Mouse (Mus musculus): ENCODE data around the gene E130309D02Rik. TPM values are rescaled to one million over a fixed set of nuclear protein-coding genes. Genes with fewer than 3 reads are reported as not detected.

E130309D02Rik gene
- total RNA-seq, 1 experiment from 2014 or later, result 36.5 TPM

DNA sequence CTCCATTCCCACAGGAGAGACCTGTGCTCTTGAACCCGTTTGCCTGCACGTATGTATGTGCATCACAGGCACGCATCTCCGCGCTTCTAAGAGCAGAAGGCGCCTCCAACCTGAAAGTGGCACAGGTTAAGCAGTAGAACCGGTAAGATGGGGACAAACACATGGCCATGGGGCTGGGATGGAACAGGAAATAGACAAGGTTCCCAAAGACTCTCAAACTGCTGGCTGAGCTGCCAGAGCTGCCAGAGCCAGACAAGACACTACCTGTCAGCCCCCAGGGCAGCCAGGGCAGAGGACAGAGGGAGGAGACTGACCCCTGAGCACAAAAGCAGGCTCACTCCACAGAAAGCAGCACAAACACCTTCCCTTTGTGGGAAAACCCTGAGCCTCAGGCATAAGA lies 5.2 kb downstream of the E130309D02Rik start:
- no peak for DNase-seq

DNA sequence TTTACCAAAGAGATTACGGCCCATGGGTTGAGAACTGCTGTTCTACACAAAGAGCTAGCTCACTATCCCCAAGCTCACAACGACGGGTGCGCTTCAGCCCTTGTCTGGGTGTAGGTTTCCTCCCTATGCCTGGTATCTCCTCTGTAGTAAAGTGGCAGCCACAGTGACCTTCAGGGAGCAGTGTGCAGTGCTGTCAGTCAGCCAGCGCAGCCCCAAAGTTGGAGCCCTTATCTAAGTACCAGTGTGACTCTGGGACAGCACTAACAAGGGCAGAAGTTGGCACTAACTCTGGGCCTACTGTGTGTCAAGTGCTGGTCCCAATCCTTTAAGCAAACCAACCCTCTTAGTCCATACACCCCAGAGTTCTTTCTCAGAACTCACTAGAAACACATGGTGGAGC lies 6.3 kb downstream of the E130309D02Rik start:
- no peak for DNase-seq

DNA sequence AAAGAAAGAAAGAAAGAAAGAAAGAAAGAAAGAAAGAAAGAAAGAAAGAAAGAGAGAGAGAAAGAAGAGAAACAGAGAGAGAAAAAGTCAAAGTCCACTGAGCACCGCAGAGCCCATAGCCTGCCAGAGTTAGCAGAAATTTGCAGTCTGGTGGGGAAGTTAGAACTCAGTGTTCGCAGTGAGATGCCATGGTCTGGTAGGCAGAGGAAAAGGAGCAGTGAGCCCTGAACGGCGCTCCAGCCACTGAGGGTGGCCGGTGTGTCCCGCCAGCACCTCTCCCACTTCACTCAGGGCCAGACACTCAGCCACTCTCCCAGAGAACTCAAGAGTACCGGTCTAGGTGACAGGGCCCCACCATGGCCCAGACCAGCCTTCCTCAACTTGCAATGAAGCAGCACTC lies 10.9 kb downstream of the E130309D02Rik start:
- DNase-seq, result no peak

DNA sequence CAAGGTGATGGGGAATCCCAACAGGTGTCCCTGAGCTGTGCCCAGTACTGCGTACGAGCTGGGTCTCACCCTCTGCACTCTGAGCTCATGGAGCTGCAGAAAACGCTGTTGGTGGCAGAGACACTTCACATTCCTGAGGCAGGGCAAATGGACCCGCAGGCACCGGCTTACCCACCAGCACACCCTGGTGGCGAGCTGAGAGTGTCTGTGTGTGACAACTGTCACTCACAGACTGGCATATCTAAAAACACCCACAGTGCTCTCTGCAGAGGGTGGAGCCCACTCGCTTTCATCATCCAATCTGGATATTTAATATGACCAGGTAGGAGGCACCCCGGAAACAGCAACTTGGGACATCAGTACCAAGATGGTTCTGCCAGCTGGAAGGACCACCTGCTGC lies 13.9 kb downstream of the E130309D02Rik start:
- DNase-seq, result no peak

DNA sequence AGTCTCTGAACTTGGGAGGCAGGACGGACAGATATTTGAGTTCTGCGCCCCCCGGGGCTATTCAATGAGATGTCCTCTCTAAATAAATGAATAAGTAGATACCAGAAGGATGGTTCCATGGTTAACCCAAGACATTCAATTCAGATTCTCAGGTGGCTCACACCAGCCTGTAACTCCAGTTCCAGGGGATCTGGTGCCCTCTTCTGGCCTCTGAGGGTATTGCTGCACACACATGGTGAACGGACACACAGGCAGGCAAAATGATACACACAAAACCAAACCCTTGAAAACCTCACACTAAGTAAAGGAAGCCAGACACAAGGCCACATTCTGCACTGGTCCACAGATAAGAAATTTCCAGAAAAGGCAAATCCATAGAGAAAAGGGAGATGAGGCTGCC lies 15.5 kb downstream of the E130309D02Rik start:
- peak; percentile 59 for DNase-seq

DNA sequence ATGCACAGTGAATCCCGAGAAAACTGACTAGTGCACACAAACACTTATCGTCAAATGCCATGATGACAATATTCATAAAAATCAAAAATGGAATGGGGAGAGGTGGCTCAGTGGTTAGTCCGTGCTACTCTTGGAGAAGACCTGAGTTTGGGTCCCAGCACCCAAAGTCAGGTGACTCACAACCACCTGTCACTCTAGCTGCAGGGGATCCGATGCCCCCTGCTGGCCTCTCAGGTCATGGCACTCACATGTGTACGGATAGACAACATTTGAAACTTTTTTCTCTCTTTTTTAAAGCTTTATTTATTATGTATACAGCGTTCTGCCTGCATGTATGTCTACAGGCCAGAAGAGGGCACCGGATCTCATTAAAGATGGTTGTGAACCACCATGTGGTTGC lies 16.8 kb downstream of the E130309D02Rik start:
- DNase-seq, result no peak

DNA sequence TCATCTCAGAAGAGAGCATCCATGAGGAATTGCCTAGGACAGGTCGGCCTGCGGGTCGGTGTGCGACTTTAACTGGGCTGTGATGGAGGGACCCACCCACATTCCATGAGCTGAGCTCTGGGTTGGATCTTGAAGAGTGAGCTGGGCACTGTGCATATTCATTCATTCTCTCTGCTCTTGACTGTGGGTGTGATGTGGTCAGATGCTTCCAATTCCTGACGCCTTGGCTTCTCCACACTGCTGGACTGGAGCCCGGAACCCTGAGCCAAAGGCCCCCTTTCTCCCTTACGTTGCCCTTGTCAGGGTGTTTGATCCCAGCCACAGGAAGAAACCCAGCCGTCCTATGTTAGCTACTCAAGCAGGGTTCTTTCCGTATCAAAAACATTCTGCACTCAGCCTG lies 17.2 kb downstream of the E130309D02Rik start:
- no peak for DNase-seq

DNA sequence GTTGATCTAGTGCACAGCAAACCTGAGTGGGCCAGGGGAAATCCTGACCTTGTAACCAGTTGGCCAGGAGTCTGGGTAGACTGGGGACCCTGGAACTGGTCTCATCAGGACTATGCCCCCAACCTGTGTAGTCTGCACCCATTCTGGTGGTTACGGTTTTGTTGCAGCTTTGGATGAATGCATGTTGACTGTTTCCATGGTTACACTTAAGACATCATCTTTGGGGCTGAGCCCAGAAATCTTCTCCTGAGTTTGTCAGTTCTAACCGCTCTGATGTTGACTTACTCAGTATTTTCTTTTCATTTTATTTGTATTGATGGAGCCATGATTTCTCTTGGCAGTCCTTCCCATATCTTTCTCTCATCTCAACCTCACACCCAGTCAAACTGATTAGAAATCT lies 19.8 kb downstream of the E130309D02Rik start:
- DNase-seq, result no peak

DNA sequence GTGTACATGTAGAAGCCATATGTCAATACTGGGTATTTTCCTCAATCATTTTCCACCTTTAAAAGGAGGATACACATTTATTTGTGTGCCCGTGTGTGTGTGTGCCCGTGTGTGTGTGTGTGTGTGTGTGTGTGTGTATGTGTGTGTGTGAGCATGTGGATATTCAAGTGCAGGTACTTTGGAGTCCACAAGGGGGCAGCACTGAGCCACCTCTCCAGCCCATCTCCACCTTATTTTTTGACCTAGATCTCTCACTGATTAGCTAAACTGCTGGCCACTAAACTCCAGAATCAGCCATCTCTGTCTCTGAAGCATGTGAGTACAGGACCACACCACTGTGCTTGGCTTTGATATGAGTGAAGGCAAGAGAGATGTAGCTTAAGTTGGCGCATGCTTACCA lies 20.3 kb downstream of the E130309D02Rik start:
- no peak for DNase-seq

DNA sequence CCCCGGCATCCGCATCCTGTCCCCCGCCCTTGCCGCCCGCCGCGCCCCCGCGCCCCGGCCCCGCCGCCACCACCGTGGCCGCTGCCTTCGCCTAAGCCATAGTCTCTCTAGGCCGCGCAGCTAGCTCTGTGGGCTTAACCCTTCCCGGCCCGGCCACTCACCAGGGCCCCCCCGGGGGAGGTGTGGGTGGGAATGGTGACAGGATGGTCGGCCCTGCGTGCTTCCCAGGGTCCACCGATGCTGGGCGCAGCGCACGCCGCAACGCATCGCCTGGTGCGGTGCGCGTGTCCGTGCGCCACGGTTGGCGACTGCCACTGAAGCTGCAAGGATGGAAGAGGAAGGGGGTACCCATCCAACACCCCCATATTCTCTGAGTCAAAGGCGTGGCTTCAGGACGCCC lies 21.8 kb downstream of the E130309D02Rik start, which contains the start of gene Zfp853:
Gene Zfp853 (minus strand): TSS at position 220 of the 400 bp plus-strand sequence.
- no peak for DNase-seq

DNA sequence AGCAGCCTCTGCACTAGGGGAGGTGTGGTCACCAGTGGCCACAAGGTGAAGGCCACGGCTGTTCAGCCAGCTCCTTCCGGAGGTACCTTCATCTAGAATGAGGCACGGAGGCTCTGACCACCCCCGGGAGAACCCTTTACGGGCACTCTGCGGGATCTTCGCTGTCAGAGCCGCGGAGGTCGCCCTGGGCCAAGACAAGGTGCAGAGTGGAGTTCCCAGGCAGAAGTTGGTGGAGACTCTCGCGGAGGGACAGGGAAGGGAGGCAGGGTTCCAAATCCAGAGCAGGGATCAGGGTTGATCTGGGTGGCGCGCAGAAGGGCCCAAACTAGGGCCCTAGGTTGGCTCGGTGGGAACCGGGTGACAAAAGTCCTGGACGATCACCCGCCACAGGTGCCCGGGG lies 22.3 kb downstream of the E130309D02Rik start:
- DNase-seq, result no peak

DNA sequence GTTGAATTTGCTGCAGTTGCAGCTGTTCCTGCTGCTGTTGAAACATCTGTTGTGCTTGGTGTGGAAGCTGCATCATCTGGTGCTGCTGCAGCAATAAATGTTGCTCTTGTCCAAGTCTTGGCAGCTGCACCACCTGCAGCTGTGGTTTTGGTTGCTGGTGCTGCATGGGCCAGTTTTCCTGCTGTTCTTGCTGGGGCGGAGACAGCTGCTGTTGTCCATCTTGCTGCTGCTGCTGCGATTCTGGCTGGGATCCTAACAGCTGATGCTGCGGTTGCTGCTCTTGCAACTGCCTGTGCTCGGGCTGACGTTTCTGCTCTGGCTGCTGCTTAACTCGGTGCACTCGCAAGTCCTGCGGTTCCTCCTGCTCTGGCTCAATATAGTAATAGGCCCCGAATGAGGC lies 25.9 kb downstream of the E130309D02Rik start:
- DNase-seq, result no peak

DNA sequence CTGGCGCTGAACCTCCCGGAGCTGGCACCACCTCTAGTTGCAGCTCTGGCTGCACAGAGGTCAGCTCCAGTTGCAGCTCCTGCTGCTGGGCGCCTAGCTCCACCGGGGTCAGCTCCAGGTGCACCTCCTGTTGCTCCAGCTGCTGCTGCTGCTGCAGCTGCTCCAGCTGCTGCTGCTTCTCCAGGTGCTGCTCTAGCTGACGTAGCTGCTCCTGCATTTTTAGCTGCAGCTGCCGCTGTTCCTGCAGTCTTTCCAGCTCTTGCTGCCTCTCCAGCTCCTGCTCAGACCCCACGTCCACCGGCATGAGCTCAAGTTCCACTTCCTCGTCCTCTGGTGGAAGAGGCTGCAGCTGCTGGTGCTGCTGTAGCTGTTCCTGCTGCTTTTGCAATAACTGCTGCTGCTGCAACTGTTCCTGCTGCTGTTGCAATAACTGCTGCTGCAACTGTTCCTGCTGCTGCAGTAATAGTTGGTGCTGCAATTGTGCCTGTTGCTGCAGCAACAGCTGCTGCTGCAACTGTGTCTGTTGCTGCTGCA lies 26.7 kb downstream of the E130309D02Rik start:
- DNase-seq, result no peak

DNA sequence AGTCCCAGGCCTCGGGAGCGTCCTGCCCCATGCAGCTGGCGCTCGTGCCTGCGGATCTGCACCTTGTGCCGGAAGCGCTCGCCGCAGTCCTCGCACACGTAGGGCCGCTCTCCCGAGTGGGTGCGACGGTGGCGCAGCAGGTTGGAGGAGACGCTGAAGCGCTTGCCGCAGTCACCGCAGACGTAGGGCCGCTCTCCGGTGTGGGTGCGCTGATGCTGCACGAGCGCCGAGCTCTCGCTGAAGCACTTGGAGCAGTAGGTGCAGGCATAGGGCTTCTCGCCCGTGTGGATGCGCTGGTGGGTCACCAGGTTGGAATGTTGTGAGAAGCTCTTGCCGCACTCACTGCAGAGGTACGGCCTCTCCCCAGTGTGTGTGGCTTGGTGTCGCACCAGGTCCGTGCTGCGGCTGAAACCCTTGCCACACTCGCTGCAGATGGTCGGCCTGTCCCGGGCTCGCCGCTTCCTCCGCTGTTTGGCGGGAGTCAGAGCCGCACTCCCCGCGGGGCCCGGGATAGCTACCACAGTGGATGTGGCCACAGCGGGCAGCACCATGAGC lies 27.3 kb downstream of the E130309D02Rik start:
- no peak for DNase-seq

DNA sequence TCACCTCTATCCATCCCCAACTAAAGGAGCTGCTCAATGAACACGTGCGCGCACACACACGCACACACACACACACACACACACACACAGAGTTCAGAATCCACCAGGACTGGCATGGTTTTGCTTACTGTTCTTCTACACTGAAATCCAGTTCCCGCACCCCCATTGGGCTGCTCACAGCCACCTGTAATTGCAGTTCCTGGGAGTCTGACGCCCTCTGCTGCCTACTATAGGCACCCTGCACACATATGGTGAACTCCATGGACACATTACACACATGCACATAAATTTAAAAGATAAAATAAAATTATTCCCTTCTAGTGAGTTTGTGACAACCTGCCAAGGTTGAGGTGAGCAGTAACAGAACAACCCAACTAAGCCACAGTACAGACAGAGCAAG lies 30.4 kb downstream of the E130309D02Rik start:
- no peak for DNase-seq

DNA sequence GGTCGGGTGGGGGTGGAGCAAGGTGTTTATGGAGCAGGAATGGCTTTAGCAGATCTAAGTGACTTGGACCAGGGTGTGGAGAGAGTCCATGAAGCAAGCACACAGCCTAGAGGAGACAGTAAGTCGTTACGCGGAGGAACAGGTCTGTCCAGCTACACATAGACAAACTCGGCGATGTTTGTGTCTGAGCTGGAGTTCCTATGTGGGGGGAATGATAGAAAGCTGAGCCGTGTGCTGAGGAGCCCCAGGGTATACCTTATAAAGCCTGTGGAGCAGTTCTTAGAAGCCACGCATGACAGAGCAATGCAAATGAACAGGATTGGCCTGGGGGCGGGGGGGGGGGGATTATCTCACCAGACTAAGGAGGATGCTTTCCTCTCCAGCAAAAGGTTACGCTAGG lies 35.9 kb downstream of the E130309D02Rik start:
- DNase-seq, result no peak

DNA sequence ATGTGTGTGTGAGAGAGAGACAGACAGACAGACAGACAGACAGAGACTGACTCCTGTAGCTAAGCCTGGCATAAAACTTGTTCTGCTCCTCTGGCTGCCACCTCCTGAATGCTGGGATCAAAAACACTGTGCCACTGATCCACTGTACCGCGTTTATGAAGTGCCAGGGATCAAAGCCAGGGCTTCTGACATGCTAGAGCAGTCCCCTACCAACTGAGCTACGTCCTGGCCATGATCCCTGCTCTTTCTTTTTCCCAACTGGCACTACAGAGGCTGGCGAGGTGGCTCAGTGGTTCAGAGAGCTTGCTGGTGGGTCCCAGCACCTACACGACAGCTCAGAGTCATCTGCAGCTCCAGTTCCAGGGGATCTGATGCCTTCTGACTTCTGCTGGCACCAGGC lies 39.4 kb downstream of the E130309D02Rik start:
- DNase-seq, result no peak

DNA sequence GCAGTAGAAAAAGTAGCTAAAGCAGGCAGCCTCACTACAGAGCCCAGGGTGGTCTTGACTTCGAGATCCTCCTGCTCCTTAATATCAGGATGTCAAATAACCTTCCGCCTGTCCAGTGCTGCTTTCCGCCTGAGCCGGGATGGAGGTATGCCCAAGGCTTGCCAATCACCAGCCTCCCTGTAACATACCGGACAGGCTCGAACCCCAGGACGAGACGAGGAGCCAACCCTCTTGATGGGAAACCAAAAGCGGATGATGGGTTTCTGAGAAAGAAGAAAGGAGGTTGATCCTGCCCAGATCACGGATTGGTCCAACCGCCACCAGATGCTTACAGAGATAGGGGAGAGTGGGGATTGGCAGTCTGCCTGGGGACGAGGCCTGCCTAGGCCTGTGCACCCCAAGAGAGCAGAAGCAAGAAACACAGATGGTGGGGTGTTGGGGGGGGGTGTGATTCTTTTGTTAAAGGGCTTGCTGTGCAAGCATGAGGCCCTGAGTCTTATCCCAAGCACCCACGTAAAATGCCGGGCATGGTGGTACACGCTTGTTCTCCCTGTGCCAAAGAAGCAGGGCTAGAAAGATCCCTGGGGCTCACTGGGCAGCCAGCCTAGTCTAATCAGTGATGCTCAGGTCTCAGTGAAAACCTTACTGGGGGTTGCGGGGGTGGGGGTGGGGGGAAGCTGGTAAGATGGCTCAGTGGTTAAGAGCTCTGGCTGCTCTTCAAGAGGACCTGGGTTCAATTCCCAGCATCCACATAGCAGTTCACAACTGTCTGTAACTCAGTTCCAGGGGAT lies 42.4 kb downstream of the E130309D02Rik start:
- no peak for DNase-seq

DNA sequence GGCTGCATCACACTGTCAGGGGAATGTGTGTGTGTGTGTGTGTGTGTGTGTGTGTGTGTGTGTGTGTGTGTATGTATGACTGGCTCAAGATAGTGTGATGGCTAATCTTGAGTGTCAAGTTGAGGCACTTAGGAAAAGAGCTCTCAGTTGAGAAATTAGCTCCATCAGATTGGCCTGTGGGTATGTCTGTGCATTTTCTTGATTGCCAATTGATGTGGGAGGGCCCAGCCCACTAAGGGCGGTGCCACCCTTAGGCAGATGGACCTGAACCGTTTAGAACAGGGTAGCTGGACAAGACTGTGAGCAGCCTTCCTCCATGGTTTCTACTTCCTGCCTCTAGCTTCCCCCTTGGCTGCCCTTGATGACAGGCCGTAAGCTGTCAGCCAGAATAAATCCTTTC lies 43.1 kb downstream of the E130309D02Rik start:
- DNase-seq, result no peak

DNA sequence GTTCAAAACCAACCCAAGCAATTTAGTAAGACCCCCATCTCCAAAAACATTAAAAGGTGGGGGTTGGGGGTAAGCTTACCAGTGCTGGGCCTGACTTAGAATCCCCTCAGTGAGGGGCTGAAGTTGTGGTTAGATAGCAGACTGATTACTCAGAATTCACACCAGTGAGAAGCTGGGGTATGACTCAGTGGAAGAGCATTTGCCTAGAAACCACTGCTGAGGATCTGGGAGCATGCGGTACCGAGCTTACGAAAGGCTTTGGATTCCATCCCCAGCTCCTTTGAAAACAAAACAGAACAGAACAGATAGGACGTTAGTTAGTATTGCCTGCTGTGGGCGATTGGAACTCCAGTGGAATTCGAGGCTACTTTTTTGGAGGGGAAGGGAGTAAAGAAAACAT lies 43.5 kb downstream of the E130309D02Rik start:
- DNase-seq, result no peak

DNA sequence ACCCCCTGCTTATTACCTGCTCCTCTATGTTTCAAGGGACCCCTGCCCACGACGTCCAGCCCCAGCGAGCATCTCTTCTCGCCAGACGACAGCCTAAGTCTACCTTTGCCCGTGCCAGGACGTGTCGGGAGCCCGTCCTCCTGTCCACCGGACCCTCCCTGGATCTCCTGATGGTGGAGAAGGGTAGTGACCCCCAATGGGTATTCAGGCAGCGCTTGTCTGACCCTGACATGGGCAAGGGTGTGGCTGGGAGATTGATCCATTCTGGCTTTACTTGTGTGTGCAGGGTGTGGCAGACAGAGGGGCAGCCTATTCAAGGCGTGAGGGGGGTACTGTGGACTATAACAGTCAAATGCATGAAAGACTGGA lies 45.0 kb downstream of the E130309D02Rik start:
- DNase-seq, result no peak

DNA sequence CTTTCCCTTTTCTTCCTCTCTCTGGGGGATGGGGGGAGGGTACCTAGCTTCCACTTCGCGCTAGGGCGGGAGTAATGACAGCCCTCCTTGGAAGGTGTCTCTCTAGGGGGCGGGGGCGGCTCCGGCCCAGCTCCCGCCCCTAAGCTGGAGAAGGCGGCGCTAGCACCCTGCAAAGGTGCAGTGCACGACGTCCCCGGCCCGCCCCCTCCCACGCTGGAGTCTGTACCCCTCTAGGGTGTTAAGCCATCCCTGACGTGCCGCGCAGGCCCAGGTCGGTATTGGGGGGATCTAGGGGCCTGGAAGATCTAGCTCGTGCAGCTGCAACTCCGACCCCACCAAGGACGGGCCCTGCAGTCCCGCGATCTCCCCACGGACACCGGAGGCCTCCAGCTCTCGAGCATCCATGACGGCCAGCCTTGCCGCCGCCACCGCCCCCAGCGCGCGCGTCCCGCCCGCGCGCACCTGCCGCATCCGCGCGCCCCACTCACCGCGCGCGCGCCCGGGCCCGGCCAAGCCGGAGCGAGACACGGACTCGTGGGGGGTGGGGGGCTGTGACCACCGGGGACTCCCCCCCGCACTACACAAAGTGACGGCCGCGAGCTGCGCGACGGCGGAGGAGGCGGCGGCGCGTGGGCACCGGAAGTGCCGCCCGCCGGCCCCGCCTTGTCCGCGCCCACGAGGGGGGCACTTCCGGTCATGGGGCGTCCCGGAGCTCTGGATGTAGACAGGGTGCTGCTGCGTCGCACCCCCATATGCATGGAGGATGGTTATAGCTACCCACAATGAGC lies 45.6 kb downstream of the E130309D02Rik start, which contains the start of gene Zfp316:
Gene Zfp316 (minus strand): TSS at position 660 of the 788 bp plus-strand sequence.
- DNase-seq, result peak; percentile 79

DNA sequence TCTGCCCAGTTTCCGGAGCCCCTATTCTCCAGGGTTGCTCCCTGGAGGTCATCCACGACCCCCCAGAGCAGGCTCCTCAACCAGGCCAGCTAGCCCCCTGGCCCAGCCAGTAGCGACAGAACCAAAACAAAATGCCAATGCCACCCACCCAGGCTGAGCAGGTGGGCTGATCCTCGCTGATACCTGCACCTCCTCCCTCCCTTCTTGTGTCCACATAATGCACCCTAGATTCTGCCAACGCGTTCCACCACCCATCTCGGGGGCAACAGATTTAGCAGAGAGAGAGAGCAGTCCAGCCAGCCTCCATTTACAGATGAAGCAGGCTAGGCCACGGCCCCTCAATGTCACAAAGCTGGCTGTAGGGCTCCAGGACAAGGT lies 46.2 kb downstream of the E130309D02Rik start:
- DNase-seq, result no peak
